In genomic region chr4:133103525-133104193, GRCm38 (mm10) we compare ENCODE assay signal across 10 mouse cellular contexts. TPM values are rescaled to one million over a fixed set of nuclear protein-coding genes. Genes with fewer than 3 reads are reported as not detected.
DNase-seq lines count a peak whose midpoint lies in the region; ATAC-seq and TF ChIP-seq lines count a peak whose summit lies in the region.
"Had no signal": no experiment of that assay in that cellular context is flagged by ENCODE, and none has a peak within 500 bp of the region (broad histone marks: within the 10 kb centered on the region; RNA-seq: fewer than 3 reads in every experiment).

No protein-coding gene starts in this region.

- no peaks in the 10 kb centered on the region for H3K27me3 ChIP-seq in intestine, embryonic 15.5 days (replicated peaks)
- H3K27me3 ChIP-seq in liver, embryonic 13.5 days, result no peaks in the 10 kb centered on the region

- H3K36me3 ChIP-seq in intestine, embryonic 15.5 days, result no peaks in the 10 kb centered on the region
- H3K36me3 ChIP-seq in liver, embryonic 13.5 days, result no peaks in the 10 kb centered on the region
- H3K36me3 ChIP-seq: G1E had no signal

- H3K9ac ChIP-seq in intestine, embryonic 15.5 days, result no peak overlapping the region
- H3K9ac ChIP-seq in liver, embryonic 13.5 days, result no peak overlapping the region

- DNase-seq in heart, adult 11 months, result peak; percentile 94
- DNase-seq in heart, postnatal 4 days, result no peak
- peak; percentile 86 for DNase-seq in ZHBTc4 (ENCODE audit: low read depth, low spot score)
- DNase-seq in liver, embryonic 13.5 days, result no peak
- no peak for DNase-seq in layer of hippocampus, adult 2 months (ENCODE audit: low spot score in 2 of 2)
- DNase-seq in left cerebral cortex, adult 18-20 months (ENCODE audit: low spot score in 2 of 2), result no peak
- no peak for DNase-seq in adrenal gland, adult 8-10 months
- DNase-seq: right cerebral cortex, postnatal 14 days had no signal

- WGBS in intestine, embryonic 15.5 days, result 19% methylated on average over 14 of the region's 16 CpGs
- 18% methylated on average over 14 of the region's 16 CpGs for WGBS in liver, embryonic 13.5 days (ENCODE audit: insufficient replicate concordance)

- peak; percentile 87 for ATAC-seq in intestine, embryonic 15.5 days
- peak; percentile 45; the same call in 1 of the 2 replicates for ATAC-seq in liver, embryonic 13.5 days (ENCODE audit: low read depth)

- H3K9me3 ChIP-seq in intestine, embryonic 15.5 days, result no peaks in the 10 kb centered on the region
- H3K9me3 ChIP-seq in liver, embryonic 13.5 days (replicated peaks), result no peaks in the 10 kb centered on the region
- H3K9me3 ChIP-seq: G1E had no signal

- peaks cover 33% of the 10 kb centered on the region for H3K4me1 ChIP-seq in intestine, embryonic 15.5 days (replicated peaks)
- peaks cover 28% of the 10 kb centered on the region for H3K4me1 ChIP-seq in liver, embryonic 13.5 days (replicated peaks)

- H3K4me3 ChIP-seq in intestine, embryonic 15.5 days (replicated peaks), result no peak overlapping the region
- H3K4me3 ChIP-seq in liver, embryonic 13.5 days (replicated peaks), result no peak overlapping the region
- H3K4me3 ChIP-seq in layer of hippocampus, adult 2 months, result no peak overlapping the region

- H3K27ac ChIP-seq in intestine, embryonic 15.5 days, result peak overlapping the region; percentile 88
- peak overlapping the region; percentile 39; the same call in 1 of the 2 replicates for H3K27ac ChIP-seq in liver, embryonic 13.5 days
- no peak overlapping the region for H3K27ac ChIP-seq in layer of hippocampus, adult 2 months

- peak overlapping the region; percentile 43 for H3K4me2 ChIP-seq in intestine, embryonic 15.5 days (replicated peaks)
- no peak overlapping the region for H3K4me2 ChIP-seq in liver, embryonic 13.5 days

- TF ChIP-seq CTCF in layer of hippocampus, adult 2 months (conservative IDR thresholded peaks at IDR 0.05), result no peak

RNA-seq across cellular contexts. Expression of gene Wasf2, which starts 26.6 kb away (rescaled TPM):
- 100 to 1,000 TPM; 141 to 149 TPM for total RNA-seq in heart, postnatal 4 days (2021)
- 92.5 and 115 TPM in 2 replicates for polyA plus RNA-seq in intestine, embryonic 15.5 days (2015; fragmentation: Nextera tagmentation; extraction: Ambion mirVana)
- polyA plus RNA-seq in liver, embryonic 13.5 days (2015; fragmentation: Nextera tagmentation; extraction: Ambion mirVana), result 52.3 and 54.0 TPM in 2 replicates
- total RNA-seq in layer of hippocampus, adult 2 months (2021), result 10 to 100 TPM; 32.0 to 33.1 TPM
- 10 to 100 TPM; 25.7 to 28.2 TPM for total RNA-seq in left cerebral cortex, adult 18-20 months (2021)
- total RNA-seq in adrenal gland, adult 8-10 months (2022), result 100 to 1,000 TPM; 105 to 158 (median 133) TPM

Comparison
In these comparisons a context has a peak if more than half of its experiments do, and no peak if none do; other contexts are left out.
1. DNase-seq: peak in heart, adult 11 months (single experiment) and ZHBTc4 (single experiment); none in heart, postnatal 4 days (single experiment), liver, embryonic 13.5 days (single experiment), layer of hippocampus, adult 2 months (0 of 2), left cerebral cortex, adult 18-20 months (0 of 2) and adrenal gland, adult 8-10 months (single experiment).